Mouse (Mus musculus): ENCODE results near the gene Dytn. TPM values are rescaled to one million over a fixed set of nuclear protein-coding genes. Genes with fewer than 3 reads are reported as not detected.

Gene Dytn
- polyA plus RNA-seq (2012; ENCODE audit: insufficient read depth, insufficient read length, missing spikeins): not detected in 2 replicates

DNA sequence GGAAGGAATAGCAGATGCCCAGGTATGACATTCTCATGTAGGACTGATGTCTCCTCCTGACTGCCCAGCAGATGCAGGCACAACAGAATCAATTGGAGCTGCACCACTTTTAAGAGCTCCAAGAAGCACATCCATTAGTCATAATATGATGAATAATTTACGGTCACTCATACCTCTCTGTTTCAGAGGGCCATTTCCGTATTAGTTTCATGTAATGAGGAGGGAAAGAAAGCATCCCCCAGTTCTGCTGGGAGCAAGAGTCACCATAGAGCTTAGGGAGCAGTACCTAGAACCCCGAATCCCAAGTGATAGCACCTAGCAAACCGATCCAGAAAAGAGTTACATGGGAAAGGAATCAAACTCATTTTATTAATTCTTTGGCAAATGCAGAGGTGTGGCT is at the start of gene Dytn:
TSS of gene Dytn (minus strand) at position 101 of the 400 bp plus-strand sequence.
- no peaks in the 10 kb centered on the region for H3K4me1 ChIP-seq (ENCODE audit: control insufficient read depth, insufficient read depth, insufficient read length, low read length)
- H3K27ac ChIP-seq (replicated peaks; ENCODE audit: low read depth, low read length): no peak within 1 kb of the TSS
- H3K4me3 ChIP-seq (ENCODE audit: insufficient read depth, low read depth, low read length): no peak within 1 kb of the TSS

DNA sequence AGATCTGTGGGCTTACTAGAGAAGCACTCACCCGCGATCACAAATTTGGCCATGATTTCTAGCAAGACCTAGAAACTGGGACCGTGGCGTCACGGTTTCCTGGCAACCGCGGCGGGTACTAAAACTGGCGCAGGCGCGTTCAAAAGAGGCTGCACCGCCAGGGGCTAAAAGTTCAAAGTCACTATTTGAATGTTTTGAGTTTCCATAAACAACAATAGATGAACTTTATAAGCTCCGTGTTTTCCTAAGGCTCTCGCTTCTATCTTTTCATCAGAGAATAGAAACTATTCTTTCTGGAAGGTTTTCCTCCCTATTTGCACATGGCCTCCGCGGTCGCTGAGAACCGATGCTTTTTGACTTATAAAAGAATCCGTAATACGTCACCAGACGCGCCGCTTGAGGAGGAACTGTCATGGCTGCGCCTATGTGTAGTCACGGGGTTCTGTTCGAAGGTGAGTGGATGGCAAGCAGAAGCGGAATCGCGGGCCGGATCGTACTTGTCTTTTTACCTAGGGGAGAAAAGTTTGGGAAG is 43.6 kb upstream of the Dytn start, which contains the start of the genes Mdh1b and Fastkd2:
TSS of gene Mdh1b (minus strand) at position 79 of the 532 bp plus-strand sequence.
TSS of gene Fastkd2 (plus strand) at position 375 of the 532 bp plus-strand sequence.
- H3K4me3 ChIP-seq (ENCODE audit: insufficient read depth, low read depth, low read length): peak within 1 kb of the TSS; percentile 91
- no peaks in the 10 kb centered on the region; the same call in 1 of the 2 replicates for H3K4me1 ChIP-seq (ENCODE audit: control insufficient read depth, insufficient read depth, insufficient read length, low read length)
- H3K27ac ChIP-seq (replicated peaks; ENCODE audit: low read depth, low read length): peak within 1 kb of the TSS; percentile 44

DNA sequence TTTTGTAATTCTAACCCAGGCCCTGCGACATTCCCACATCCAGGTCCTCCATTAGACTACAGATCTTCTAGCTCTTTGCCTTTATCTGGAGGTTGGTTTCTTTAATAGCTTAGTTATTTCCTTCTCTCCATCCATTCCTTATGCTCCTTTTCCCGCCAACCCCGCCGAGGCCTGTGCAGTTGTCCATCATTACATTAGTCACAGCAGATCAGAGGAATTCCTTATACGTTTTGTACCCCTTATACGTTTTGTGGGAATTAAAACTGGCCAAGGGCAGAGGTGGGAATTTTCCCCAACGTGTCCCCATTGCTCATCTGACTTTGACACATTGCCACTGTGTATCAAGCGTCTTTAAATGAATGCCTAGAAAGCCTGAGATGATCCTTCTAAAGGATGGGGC is 43.1 kb upstream of the Dytn start:
- Histone ChIP-seq H3K27ac (replicated peaks; ENCODE audit: low read depth, low read length) (no peak overlapping the region), H3K4me1 (ENCODE audit: control insufficient read depth, insufficient read depth, insufficient read length, low read length) (no peaks in the 10 kb centered on the region; the same call in 1 of the 2 replicates), H3K4me3 (ENCODE audit: insufficient read depth, low read depth, low read length) (peak overlapping the region; percentile 91)

DNA sequence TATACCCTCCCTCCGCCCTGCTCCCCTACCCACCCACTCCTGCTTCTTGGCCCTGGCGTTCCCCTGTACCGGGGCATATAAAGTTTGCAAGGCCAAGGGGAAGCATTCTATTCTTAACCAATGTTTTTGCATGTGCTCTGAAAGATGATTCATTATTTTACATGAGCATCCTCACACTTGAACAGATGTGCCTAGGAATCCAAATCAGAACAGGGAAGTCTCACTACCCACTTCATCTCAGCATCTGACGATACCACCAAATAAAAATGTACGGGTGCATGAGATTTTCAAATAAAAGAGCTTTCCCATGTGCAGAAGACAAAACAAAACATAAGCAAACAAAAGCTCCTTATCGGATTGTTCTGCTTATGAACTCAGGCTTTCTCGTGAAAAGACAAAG is 33.4 kb upstream of the Dytn start:
- no peak overlapping the region for H3K4me3 ChIP-seq (ENCODE audit: insufficient read depth, low read depth, low read length)
- no peaks in the 10 kb centered on the region for H3K4me1 ChIP-seq (ENCODE audit: control insufficient read depth, insufficient read depth, insufficient read length, low read length)
- H3K27ac ChIP-seq (replicated peaks; ENCODE audit: low read depth, low read length): no peak overlapping the region

DNA sequence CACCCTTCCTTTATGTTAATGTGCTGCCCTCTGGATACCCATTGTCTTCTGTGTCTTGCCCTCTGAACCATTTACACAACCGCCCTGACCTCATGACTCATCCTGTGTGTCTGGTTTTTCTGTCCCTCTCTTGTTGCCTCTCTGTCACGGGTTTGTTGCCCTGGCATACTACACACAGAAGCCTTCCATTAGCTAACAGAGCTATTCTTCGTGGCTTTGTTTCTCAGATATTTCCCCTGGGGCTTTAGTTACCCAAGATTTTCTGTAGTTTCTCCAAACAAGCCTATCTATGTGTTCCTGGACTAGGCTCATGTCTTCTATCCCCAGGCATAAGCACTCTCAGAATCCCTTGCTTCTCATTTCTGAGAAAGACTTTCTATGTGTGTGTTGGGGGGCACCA is 22.1 kb upstream of the Dytn start:
- H3K27ac ChIP-seq (replicated peaks; ENCODE audit: low read depth, low read length): no peak overlapping the region
- H3K4me1 ChIP-seq (ENCODE audit: control insufficient read depth, insufficient read depth, insufficient read length, low read length): no peaks in the 10 kb centered on the region
- H3K4me3 ChIP-seq (ENCODE audit: insufficient read depth, low read depth, low read length): no peak overlapping the region

DNA sequence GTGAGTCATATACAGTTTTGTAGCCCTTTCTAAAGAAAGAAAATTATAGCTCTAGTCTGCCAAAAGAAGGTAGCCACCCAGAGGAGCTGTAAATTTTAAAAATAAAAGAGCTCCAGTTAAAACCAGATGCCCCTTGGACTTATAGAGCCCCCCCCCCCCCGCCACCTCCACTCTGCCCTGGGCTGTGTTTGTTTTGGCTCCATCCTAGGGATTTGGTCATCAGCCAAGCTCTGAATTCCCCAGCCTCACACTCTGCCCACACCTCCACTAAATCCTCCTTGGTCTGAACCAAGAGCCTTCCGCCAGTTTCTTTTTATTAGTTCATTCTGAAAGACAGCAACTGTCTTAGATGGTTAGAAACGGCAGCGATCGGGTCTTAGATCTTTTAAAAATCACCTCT is 19.0 kb upstream of the Dytn start:
- H3K27ac ChIP-seq (replicated peaks; ENCODE audit: low read depth, low read length): no peak overlapping the region
- no peak overlapping the region for H3K4me3 ChIP-seq (ENCODE audit: insufficient read depth, low read depth, low read length)
- no peaks in the 10 kb centered on the region for H3K4me1 ChIP-seq (ENCODE audit: control insufficient read depth, insufficient read depth, insufficient read length, low read length)

DNA sequence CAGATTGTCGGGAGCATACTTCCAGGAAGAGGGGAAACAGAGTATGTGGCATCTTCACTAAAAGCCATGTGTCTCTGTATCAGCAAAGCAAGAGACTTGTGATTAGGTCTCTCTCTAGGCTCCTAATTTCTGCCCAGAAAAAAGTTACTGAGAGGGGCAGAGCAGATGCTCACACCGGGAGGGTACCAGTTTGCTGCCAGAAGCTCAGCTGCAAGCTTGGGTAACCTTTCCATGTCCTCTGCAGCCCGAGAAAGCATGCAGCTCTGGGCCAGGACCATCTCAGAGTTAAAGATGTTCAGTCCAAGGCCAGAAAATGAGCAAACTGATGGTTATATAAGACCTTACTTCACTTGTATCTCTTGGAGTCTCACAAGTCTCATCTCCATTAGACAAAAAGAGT is 10.1 kb upstream of the Dytn start:
- H3K4me3 ChIP-seq (ENCODE audit: insufficient read depth, low read depth, low read length): no peak overlapping the region
- H3K27ac ChIP-seq (replicated peaks; ENCODE audit: low read depth, low read length): no peak overlapping the region
- no peaks in the 10 kb centered on the region for H3K4me1 ChIP-seq (ENCODE audit: control insufficient read depth, insufficient read depth, insufficient read length, low read length)

DNA sequence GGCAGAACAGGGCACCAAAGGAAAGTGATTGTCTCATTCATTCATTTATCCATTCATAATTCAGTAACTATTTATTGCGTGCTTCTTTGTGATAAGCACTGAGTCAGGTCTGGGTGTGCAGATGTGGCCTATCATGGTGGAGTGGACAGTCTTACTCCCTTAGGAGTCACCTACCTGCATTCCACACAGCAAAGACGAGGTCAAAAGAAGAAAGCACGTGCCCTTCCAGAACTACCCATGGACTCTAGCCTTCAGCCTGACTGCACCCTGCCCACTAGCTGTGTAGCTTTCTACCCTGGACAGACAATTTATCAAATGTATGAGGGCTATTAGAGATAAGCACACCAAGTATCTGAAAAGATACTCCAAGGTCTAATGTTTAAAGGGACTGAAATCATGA is 10.8 kb downstream of the Dytn start:
- no peaks in the 10 kb centered on the region for H3K4me1 ChIP-seq (ENCODE audit: control insufficient read depth, insufficient read depth, insufficient read length, low read length)
- no peak overlapping the region for H3K4me3 ChIP-seq (ENCODE audit: insufficient read depth, low read depth, low read length)
- H3K27ac ChIP-seq (replicated peaks; ENCODE audit: low read depth, low read length): no peak overlapping the region

DNA sequence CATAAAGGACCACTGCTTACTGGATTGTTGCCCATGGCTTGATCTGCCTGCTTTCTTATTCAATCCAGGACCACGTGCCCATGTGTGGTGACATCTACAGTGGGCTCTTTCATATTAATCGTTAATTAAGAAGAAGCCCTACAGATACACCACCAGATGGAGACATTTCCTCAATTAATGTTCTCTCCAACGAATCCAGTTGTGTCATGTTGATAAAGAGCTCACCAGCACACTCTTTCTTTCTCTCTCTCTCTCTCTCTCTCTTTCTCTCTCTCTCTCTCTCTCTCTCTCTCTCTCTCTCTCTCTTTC is 17.9 kb downstream of the Dytn start:
- Histone ChIP-seq H3K27ac (replicated peaks; ENCODE audit: low read depth, low read length) (no peak overlapping the region), H3K4me3 (ENCODE audit: insufficient read depth, low read depth, low read length) (no peak overlapping the region), H3K4me1 (ENCODE audit: control insufficient read depth, insufficient read depth, insufficient read length, low read length) (no peaks in the 10 kb centered on the region)

DNA sequence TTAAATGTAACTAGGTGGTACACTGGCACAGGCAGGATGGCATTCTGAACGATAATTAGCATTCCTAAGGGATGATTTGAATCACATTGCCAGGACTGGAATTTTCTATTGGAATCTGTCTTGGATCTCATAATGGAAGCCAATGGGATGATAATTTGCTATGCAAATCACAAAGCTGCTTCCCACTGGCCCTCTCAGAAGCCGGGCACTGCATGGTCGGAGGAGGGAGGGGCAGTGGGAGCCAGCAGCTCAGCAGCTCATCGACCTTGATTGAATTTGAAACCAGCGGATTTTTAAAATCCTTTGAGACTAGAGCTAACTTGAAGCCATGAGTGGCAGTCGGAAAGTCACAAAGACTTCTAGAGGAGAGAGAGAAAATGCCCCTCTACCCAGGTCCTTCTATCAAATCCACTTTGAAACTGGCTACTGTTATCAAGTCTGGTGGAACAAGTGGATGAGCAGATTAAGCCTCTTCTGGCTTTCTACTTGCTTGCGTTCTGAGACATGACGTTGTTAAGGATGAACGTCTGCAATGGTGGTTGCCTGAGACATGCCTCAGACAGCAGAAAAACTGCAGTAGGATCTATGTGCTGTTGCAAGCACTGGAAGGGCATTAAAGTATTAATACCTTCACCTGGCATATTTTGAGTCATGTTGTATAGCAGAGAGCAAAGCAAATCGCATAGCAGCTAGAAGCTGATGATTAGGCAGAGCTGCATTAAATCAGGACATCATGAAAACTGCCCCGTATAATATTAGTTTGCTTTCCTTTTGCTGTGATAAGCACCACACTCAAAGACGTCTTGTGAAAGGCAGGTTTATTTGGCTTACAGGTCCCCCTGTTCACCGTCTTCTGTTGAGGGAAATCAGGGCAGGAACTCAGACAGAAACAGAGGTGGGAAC is 18.5 kb downstream of the Dytn start:
- Histone ChIP-seq H3K4me3 (ENCODE audit: insufficient read depth, low read depth, low read length) (no peak overlapping the region), H3K27ac (replicated peaks; ENCODE audit: low read depth, low read length) (no peak overlapping the region), H3K4me1 (ENCODE audit: control insufficient read depth, insufficient read depth, insufficient read length, low read length) (no peaks in the 10 kb centered on the region)

DNA sequence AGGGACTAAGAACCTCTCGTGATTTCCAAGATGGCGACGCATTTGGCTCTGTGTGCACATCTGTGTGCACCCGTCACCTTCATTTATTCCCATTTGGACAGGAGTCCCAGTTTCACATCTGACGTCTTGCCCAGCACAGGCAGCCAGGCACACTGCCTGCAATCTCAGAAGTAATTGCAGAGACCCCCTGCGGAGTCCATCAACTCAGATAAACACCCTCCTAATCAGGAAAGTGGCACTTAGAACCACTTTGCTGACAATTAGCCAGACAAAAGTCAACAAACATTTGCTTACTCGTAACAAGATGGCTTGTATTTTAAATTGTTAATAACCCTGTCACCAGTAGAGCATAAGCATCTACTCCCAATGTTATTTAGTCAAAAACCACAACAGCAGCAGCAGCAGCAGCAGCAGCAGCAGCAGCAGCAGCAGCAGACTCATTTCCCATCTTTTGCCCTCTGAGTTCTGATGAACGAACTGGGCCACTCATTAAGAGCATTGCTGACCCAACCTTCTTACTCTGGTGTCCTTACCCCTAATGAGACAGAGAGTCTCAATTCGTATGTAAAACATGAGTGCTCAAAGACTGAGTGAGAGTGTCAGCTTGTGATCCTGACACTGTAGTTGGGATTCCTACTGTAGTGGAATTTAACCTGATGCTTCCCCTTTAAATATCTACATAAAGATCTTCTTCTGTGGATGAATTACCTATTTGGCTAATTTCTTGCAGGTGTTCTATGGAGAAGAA is 19.4 kb downstream of the Dytn start:
- H3K27ac ChIP-seq (replicated peaks; ENCODE audit: low read depth, low read length): no peak overlapping the region
- no peaks in the 10 kb centered on the region for H3K4me1 ChIP-seq (ENCODE audit: control insufficient read depth, insufficient read depth, insufficient read length, low read length)
- H3K4me3 ChIP-seq (ENCODE audit: insufficient read depth, low read depth, low read length): no peak overlapping the region

DNA sequence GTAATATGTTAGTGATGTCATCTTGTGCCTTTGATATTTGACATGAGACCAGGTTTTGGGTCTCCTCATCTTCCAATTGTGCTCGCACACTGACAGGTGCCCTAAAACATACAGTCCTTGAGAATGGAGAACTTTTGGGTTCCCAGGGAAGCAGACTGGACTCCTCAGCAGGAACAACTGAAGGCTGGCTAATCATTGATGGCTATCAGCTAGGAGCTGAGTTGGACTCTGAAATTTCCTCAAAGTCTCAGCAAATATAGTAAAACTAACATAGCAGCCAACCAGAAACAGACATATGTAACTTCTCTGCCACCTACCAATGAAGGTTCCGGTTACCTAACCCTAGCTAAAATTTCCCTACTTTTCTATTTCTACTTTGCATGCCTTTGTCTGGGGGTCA is 20.6 kb downstream of the Dytn start:
- no peaks in the 10 kb centered on the region for H3K4me1 ChIP-seq (ENCODE audit: control insufficient read depth, insufficient read depth, insufficient read length, low read length)
- no peak overlapping the region for H3K4me3 ChIP-seq (ENCODE audit: insufficient read depth, low read depth, low read length)
- H3K27ac ChIP-seq (replicated peaks; ENCODE audit: low read depth, low read length): no peak overlapping the region

DNA sequence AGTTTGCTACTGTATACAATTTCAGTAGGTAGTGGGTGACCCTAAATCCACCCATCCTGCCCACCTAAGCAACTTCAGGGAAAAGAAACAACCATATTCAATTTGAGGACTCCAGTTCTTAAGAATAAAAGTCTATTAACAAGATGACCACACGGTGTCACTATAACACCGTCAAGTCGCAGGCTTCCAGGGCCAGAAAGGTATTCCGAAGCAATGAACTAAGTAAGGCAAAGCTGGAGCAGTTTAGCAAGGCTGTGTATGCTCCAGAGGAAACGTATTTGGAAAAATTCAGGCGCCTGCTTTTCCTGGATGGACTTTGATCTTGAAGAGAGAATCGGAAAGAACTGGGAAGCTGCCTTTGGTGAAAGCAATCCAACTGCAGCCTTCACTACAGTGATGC is 27.1 kb downstream of the Dytn start:
- no peak overlapping the region for H3K27ac ChIP-seq (replicated peaks; ENCODE audit: low read depth, low read length)
- H3K4me1 ChIP-seq (ENCODE audit: control insufficient read depth, insufficient read depth, insufficient read length, low read length): no peaks in the 10 kb centered on the region
- H3K4me3 ChIP-seq (ENCODE audit: insufficient read depth, low read depth, low read length): no peak overlapping the region

DNA sequence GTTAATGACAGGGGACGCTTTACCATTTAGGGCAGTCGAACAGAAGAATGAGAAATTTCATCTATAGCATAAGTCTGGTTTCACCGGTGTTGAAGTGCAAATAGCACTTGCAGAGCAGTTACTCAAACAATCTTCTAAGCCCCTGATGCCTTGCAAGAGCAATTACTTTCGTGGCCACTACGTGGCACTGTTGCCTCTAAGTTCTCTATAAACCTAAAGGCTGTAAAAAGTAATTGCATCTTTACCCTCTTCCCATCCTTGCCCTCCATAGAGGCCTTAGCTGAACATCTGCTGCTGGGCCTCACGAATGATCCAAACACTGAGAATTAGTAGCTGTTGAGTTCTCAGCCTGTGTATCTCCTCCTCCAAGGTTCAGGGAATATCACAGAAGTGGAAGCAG is 28.7 kb downstream of the Dytn start:
- no peaks in the 10 kb centered on the region for H3K4me1 ChIP-seq (ENCODE audit: control insufficient read depth, insufficient read depth, insufficient read length, low read length)
- no peak overlapping the region for H3K4me3 ChIP-seq (ENCODE audit: insufficient read depth, low read depth, low read length)
- no peak overlapping the region for H3K27ac ChIP-seq (replicated peaks; ENCODE audit: low read depth, low read length)

DNA sequence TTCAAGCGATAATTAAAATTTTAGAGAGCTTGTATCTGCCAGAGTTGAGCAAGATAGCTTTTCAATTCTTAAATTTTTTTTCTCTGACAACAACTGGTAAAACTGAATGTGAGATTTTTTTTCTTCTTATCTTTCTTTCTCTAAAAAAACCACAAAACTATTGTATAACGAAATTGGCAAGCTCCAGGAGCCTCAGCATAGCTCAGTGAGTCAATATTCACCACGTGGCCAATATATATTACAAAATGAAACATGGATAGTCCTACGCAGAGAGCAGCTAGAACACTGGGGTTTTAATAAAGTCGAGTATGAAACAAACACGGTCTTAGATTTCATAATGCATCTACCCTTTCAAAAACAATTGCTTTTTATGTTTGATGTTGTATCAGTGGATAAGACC is 46.8 kb downstream of the Dytn start:
- Histone ChIP-seq H3K27ac (replicated peaks; ENCODE audit: low read depth, low read length) (no peak overlapping the region), H3K4me1 (ENCODE audit: control insufficient read depth, insufficient read depth, insufficient read length, low read length) (no peaks in the 10 kb centered on the region), H3K4me3 (ENCODE audit: insufficient read depth, low read depth, low read length) (no peak overlapping the region)
